Mouse (Mus musculus): ENCODE measurements around the gene Dctn2.
"Not testable (repeated sequence)": the region's sequence is repeated elsewhere in the genome, so short reads cannot be mapped to it uniquely, and the experiment has no call there.

The Dctn2 gene

DNA sequence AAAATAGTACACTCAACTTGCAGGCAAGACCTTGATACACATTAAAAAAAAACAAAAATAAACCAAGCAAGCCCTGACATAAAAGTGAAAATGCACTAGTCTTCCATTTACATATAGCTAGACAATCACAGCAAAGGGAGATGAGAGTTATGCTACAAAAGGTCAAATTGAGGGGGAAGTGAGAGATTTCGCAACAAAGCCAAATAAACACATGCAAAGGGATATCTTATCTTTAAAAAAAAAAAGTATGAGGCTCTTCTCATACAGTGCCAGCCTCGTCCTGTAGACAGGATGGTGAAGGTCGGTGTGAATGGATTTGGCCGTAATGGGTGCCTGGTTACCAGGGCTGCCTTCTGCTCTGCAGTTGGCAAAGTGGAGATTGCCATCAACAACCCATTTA, 46.7 kb downstream of the Dctn2 start:
- no peak for DNase-seq (ENCODE audit: low read depth, low spot score)

DNA sequence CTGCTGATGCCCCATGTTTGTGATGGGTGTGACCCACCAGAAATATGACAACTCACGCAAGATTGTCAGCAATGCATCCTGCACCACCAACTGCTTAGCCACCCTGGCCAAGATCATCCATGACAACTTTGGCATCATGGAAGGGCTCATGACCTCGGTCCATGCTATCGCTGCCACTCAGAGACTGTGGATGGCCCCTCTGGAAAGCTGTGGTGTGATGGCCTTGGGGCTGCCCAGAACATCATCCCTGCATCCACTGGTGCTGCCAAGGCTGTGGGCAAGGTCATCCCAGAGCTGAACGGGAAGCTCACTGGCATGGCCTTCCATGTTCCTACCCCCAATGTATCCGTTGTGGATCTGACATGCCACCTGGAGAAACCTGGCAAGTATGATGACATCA, 47.3 kb downstream of the Dctn2 start:
- DNase-seq (ENCODE audit: low read depth, low spot score) = not testable (repeated sequence)

DNA sequence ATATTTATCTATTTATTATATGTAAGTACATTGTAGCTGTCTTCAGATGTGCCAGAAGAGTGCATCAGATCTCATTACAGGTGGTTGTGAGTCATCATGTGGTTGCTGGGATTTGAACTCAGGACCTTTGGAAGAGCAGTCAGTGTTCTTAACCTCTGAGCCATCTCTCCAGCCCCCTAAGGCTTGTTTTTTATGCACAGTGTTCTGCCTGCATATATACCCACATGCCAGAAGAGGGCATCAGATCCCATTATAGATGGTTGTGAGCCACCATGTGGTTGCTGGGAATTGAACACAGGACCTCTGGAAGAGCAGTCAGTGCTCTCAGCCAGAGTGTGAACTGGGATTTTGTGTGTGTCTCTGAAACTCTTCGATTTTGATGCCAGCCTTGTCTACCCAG, 48.8 kb downstream of the Dctn2 start:
- DNase-seq (ENCODE audit: low read depth, low spot score) = not testable (repeated sequence)

DNA sequence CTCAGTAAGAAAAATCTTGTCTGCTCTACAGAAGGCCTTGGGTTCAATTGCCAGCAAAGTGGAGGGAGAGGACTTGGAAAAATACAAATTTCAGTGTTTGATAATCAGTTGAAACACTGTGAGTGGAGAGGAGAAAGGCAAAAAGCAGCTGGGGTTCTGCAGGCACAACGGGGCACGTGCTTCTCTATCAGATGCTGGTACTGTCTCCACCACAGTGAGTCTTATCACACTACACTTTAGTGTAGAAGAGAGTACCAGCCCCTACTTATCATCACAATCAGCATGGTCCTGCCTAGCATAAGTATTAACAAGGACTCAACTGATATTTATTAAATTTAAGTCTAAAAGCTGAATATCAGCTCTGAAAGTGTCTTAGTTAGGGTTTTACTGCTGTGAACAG, 51.1 kb downstream of the Dctn2 start:
- DNase-seq (ENCODE audit: low read depth, low spot score) = no peak

DNA sequence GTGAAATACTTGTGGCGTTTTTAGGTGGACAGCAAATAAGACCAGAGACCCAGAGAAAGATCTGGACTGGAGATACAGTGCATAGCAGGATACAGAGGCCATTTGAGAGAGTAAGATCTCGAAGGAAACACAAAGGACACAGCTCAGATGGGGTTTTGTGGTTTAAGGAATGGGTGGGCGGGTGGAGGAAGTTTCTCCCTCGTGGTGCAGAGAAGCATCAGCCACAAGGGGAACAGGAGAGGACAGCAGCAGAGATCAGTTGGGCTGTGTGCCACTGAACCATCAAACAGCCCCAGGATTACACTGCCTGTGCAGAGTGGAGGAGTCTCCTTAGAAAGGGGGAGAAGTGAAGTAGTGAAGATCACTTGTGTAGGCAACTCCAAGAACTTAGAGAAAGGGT, 51.8 kb downstream of the Dctn2 start:
- DNase-seq (ENCODE audit: low read depth, low spot score) = no peak

DNA sequence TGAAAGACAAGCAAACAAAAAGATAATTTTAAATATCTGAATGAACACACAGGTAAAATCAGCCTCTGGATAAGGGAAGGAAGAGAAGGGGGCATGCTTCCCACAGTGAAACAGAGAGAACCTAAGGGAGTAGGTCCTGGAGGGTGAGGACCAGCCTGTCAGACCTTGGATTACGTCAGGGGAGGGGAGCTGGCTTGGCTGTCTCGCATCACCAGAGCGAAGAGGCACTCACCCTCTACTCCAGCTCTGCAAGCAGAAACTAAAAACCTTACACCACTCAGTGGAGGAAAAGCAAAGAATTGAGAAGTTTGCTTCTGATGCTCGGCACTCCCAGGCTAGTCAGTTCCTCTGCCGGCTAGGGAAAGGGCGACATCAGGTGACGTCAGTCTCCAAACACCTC, 53.8 kb downstream of the Dctn2 start:
- DNase-seq (ENCODE audit: low read depth, low spot score) = no peak

DNA sequence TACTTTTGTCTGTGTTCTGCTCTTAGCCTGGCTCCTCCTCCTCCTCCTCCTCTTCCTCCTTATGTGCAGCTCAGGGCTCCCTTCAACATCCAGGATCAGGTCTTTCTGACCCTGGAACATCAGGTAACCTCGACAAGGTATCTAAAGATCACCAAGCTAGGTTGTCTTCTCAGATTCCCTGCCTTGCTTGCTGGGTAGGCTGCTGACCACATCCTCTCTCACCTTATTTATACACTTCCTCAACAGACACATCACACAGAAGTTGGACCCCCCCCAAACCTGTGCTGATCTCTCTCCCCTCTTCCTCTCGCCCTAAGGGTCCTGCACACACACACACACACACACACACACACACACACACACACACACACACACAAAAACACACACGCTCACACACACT, 55.5 kb downstream of the Dctn2 start, which contains the start of gene Arhgap9:
TSS of gene Arhgap9 (plus strand) at position 344 of the 400 bp plus-strand sequence.
- peak; percentile 75 for DNase-seq (ENCODE audit: low read depth, low spot score)

DNA sequence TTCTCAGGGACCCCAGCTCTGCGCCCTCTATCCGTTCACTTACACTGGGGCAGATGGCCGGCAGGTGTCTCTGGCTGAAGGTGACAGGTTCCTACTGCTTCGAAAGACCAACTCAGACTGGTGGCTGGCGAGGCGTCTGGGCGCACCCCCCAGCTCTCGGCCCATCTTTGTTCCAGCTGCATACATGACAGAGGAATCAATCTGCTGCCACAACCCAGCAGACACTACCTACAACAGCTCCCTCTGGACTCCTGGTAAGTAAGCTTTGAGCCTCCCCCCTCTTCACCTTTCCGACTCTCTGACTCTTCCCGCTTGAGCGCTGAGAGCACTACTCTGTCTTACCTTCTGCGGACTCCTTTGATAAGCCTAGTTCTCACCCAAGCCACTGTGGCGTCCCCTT, 56.0 kb downstream of the Dctn2 start:
- peak; percentile 52 for DNase-seq (ENCODE audit: low read depth, low spot score)

DNA sequence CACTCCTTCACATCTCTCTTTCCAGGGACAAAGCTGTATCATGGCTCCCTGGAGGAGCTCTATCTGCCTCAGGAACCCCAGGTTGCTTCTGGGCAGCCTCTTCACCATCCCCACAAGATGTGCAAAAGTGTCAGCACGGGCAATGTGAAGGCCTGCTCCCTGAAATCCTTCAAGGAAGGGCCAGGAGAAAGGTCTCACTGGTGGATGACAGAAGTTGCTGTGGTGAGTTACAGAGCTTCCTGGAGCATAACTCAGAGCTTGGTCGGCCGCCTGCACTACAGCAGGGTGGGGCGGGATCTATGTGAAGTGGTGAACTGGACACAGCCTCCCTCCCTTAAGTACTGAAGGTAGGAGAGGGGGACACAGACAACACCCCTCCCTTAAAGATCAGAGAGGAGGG, 56.5 kb downstream of the Dctn2 start:
- peak; percentile 36 for DNase-seq (ENCODE audit: low read depth, low spot score)

DNA sequence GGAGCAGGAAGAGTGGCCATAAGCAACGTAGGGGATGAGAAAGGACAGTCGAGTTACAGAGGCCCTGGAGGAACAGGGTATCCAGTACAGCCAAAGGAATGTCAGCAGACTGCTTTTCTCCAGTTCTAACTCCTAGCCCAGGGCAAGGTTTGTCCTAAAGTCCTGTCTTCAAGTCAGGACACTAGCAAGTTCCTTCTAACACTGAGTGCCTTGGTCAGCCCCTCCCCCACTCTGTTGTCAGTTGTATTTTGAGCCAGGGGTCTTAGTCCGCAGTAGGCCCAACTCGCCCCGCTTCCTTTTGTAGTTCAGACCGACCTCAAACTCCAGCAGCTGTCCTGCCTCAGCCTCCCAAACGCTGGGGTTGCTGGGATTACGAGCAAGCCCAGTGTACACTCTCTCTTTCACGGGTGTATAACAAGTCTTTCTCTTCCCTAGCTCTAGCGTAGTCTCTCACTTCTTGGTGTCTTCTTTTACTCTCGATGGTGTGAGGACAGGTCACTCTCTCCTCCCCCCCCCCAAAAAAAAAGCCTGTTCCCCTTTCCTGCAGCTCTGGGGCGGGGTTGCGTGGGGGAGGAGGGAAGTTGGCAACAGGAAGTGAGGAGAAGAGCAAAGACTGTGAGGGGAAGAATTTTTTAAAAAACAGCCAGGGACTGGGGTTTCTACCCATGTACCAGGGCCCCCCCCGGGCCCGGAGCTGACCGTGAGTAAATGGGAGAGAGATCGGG, 57.1 kb downstream of the Dctn2 start:
- peak; percentile 51 for DNase-seq (ENCODE audit: low read depth, low spot score)

DNA sequence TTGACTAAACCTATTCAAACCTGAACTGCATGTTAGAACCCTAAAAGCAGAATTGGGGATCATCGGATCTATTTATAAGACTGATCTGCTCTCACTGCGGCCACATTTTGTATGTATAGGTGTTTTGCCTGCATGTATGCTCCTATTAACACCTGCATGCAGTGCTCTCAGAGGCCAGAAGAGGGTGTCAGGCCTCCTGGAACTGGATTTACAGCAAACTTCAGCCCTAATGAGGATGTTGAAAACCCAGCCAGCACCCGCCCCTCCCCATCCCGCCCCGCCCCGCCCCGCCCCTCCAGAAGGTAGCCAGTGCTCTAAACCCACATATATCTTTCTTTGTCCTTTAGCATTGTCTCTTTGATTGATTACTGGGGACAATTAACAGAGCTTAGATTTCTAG, 58.3 kb downstream of the Dctn2 start:
- peak; percentile 91 for DNase-seq (ENCODE audit: low read depth, low spot score)

DNA sequence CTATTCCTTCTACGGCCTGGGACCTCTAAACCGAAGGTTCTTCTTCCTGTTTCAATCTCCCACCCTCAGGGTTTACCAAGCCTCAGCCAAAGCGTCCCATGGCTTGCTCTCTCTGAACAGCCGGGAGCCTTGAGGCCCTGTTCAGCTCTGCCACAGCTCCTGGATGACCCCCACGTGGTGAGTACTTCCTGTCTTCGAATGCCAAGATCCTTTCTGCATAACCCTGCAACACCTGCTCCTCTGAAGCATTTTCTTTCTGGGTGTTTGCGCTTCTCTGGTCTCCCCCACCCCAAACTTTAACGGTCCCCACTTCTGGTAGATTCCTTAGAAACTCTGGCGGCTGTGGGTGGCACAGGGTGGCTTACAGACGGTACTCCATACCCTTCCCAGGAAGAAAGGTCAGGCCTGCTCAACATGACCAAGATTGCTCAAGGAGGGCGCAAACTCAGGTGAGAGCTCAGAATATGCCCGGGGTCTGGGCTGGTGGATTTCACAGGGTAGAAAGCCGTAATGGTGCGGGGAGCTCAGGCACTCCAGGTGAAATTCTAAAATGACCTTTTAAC, 59.4 kb downstream of the Dctn2 start:
- DNase-seq (ENCODE audit: low read depth, low spot score) = peak; percentile 55

DNA sequence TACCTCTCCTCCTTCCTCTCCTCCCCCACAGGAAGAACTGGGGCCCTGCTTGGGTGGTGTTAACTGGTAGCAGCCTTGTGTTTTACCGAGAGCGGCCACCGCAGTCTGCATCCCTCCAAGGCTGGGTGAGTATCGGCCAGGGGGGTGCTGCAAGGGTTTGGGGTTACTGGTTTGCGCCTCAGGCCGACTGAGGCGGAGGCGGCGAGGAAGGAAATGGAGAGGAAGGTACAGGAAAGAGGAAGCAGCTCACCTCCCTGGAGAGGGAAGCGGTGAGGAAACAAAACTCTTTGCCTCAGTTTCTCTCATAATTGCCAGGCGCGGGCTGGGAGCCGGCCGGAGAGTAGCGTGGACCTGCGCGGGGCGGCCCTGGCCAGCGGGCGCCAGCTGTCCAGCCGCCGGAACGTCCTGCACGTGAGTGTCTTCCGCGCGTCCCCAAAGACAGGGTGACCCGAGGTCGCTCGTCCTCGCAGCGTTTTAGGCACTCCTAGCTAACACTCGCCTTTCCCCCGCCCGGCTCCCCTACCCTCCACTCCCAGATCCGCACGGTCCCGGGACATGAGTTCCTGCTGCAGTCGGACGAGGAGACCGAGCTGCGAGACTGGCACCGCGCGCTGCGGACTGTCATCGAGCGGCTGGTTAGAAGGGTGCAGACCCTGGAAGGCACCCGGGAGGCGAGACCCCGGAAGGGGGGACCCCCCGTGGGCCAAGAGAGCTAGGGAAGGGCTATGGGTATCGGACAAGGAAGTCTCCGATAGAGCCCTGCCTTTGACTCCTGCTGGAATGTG, 60.0 kb downstream of the Dctn2 start:
- DNase-seq (ENCODE audit: low read depth, low spot score) = peak; percentile 62

DNA sequence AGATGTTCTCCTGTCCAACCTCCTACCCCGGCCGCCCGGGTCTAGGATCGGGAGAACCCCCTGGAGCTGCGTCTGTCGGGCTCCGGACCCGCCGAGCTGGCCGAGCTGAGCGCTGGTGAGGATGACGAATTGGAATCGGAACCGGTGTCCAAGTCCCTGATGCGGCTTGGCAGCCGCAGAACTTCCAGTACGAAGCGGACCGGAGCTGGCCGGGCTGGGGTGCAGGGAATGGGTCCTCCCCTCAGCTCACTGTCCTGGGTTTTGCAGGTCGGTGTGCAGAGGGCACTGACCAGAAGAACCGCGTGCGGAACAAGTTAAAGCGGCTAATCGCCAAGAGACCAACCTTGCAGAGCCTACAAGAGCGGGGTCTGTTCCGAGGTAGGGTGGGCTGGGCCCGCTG, 60.7 kb downstream of the Dctn2 start:
- DNase-seq (ENCODE audit: low read depth, low spot score) = no peak

DNA sequence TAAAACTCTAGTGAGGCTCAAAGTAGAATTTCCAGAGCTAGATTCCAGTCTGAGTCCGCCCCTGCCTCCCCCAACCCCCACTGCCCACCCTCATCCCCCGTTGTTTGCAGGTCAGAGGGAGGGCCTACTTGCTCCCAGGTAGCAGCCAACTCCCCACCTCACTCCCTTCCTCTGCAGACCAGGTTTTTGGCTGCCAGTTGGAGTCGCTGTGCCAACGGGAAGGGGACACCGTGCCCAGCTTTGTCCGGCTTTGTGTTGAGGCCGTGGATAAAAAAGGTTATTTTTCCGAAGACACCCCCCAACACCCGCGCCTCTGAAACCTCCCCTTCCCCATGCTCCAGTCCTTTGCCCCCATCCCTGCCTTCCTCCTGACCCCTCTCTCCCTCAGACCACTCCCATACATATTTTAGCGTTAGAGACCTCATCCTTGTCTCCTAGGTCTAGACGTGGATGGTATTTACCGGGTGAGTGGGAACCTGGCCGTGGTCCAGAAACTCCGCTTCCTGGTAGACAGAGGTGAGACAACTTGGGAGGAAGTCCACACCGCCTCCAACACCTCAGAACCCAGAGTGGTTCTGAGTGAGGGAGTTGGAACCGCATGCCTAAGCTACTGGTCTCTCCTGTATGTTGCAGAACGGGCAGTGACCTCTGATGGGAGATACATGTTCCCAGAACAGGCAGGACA, 61.4 kb downstream of the Dctn2 start:
- DNase-seq (ENCODE audit: low read depth, low spot score) = no peak

DNA sequence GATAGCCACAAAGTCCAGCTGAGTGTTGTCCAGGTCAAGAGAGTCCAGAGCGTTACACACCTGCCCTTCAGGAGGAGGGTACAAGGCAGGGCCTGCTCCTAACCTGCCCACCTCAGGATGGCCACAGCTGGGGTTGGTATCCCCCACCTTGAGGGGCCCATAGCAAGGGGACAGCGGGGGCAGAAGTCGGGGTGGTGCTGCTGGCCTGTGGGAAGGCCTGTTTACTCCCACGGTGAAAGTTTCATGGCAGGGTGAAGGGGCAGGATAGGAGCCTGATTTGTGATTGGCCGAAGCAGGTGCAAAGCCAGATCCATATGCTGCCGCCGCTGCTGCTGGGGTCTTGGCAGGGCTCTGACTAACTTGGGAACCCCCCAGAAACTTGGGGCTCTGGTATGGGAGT, 64.0 kb downstream of the Dctn2 start:
- no peak for DNase-seq (ENCODE audit: low read depth, low spot score)

Data from CD4-positive helper T cell, adult 2 months (primary cell).